Mouse (Mus musculus): ENCODE results near the gene Atp6v1f.

GRCm38 (mm10) chr6:29426331-29426730, 41.2 kb upstream of the Atp6v1f start:
- TF ChIP-seq GATA1 (IDR thresholded peaks at IDR 0.05; ENCODE audit: borderline replicate concordance, low read length) (no peak), FLI1 (IDR thresholded peaks at IDR 0.05; ENCODE audit: low read length) (no peak)

Data from megakaryocyte, embryonic 14.5 days (primary cell).